Mouse (Mus musculus): ENCODE measurements around the gene Trim67. TPM values are rescaled to one million over a fixed set of nuclear protein-coding genes. Genes with fewer than 3 reads are reported as not detected.

Trim67 gene
- polyA plus RNA-seq (2021; fragmentation: Nextera tagmentation): 0.38 and 0.77 TPM in 2 replicates
- long read RNA-seq, experiment 1: 0 reads
- long read RNA-seq, experiment 2, partial matches to known transcripts: 1 of 1 reads
- long read RNA-seq, experiment 2, other reads (novel, unspliced or antisense): 0 of 1 reads

GRCm38 (mm10) chr8:124792708-124793107 lies at the start of gene Trim67:
Gene Trim67 (plus strand): TSS chr8:124793092.

GRCm38 (mm10) chr8:124751709-124752173 lies 41.2 kb upstream of the Trim67 start, which contains the start of gene Fam89a:
Gene Fam89a (minus strand): TSS chr8:124751832.

GRCm38 (mm10) chr8:124862321-124863162 lies 69.7 kb downstream of the Trim67 start, which contains the start of the genes Gnpat and 2810004N23Rik:
Gene Gnpat (plus strand): TSS chr8:124863033.
Gene 2810004N23Rik (minus strand): TSS chr8:124863120.

Other genes with a start within 250 kb of the Trim67 start
- gene Agt, start 223.4 kb upstream of the Trim67 start, polyA plus RNA-seq (2021; fragmentation: Nextera tagmentation): 8.5 and 15.3 TPM in 2 replicates
- gene Capn9, start 217.0 kb upstream of the Trim67 start, polyA plus RNA-seq (2021; fragmentation: Nextera tagmentation): 0.11 and 0.19 TPM in 2 replicates
- 10.1 and 23.4 TPM in 2 replicates for gene 2310022B05Rik, start 129.7 kb upstream of the Trim67 start, polyA plus RNA-seq (2021; fragmentation: Nextera tagmentation)
- gene Ttc13, start 71.1 kb upstream of the Trim67 start, polyA plus RNA-seq (2021; fragmentation: Nextera tagmentation): 11.5 and 11.7 TPM in 2 replicates
- gene Arv1, start 71.0 kb upstream of the Trim67 start, polyA plus RNA-seq (2021; fragmentation: Nextera tagmentation): 8.2 and 9.9 TPM in 2 replicates
- 0.44 and 3.3 TPM in 2 replicates for gene Fam89a, start 41.3 kb upstream of the Trim67 start, polyA plus RNA-seq (2021; fragmentation: Nextera tagmentation)
- 37.4 and 42.4 TPM in 2 replicates for gene Gnpat, start 69.9 kb downstream of the Trim67 start, polyA plus RNA-seq (2021; fragmentation: Nextera tagmentation)
- 16.6 and 17.4 TPM in 2 replicates for gene 2810004N23Rik, start 70.0 kb downstream of the Trim67 start, polyA plus RNA-seq (2021; fragmentation: Nextera tagmentation)
- gene Exoc8, start 104.6 kb downstream of the Trim67 start, polyA plus RNA-seq (2021; fragmentation: Nextera tagmentation): 3.2 and 6.4 TPM in 2 replicates
- gene Sprtn, start 104.8 kb downstream of the Trim67 start, polyA plus RNA-seq (2021; fragmentation: Nextera tagmentation): 3.0 and 3.4 TPM in 2 replicates
- 8.7 and 9.6 TPM in 2 replicates for gene Egln1, start 156.2 kb downstream of the Trim67 start, polyA plus RNA-seq (2021; fragmentation: Nextera tagmentation)
- 198 and 273 TPM in 2 replicates for gene Tsnax, start 219.9 kb downstream of the Trim67 start, polyA plus RNA-seq (2021; fragmentation: Nextera tagmentation)

All from left cerebral cortex, adult 6 months (tissue).